Mouse (Mus musculus) CD4-positive, CD25-positive, alpha-beta regulatory T cell, adult 4 months (primary cell): Measurements from ENCODE around the gene Cxcl9. TPM values are rescaled to one million over a fixed set of nuclear protein-coding genes. Genes with fewer than 3 reads are reported as not detected.
A peak's percentile ranks its signal among the peaks of the same experiment; 100 is the strongest.
"Not testable (repeated sequence)": the region's sequence is repeated elsewhere in the genome, so short reads cannot be mapped to it uniquely, and the experiment has no call there.

ENCODE experiments used
- ATAC-seq: one replicate; pipeline ENCODE4 v1.8.0; 2017
- polyA plus RNA-seq, 2 experiments: library from polyadenylated mRNA; unstranded; fragments of 100-300 nt; shearing (Covaris generic); gene quantifications; one replicate each; pipeline ENCODE4 v1.2.1; 2017

Gene Cxcl9
- under 1 TPM in 1 of 2 experiments, not detected in 1; 0.26 TPM for polyA plus RNA-seq

GRCm38 (mm10) chr5:92327929-92328328 lies at the start of gene Cxcl9:
Gene Cxcl9 (minus strand): TSS chr5:92328079.
- no peak for ATAC-seq

GRCm38 (mm10) chr5:92376795-92377405 lies 49.0 kb upstream of the Cxcl9 start:
- ATAC-seq, result no peak

GRCm38 (mm10) chr5:92375368-92375767 lies 47.5 kb upstream of the Cxcl9 start:
- peak; percentile 77 for ATAC-seq

- ATAC-seq, result peak; percentile 64
These were observed 46.9 kb upstream of the Cxcl9 start for GRCm38 (mm10) chr5:92374721-92375142.

GRCm38 (mm10) chr5:92372605-92373004 lies 44.7 kb upstream of the Cxcl9 start:
- no peak for ATAC-seq

GRCm38 (mm10) chr5:92371361-92371976 lies 43.6 kb upstream of the Cxcl9 start:
- ATAC-seq, result no peak

- ATAC-seq, result no peak
These were observed 43.0 kb upstream of the Cxcl9 start for GRCm38 (mm10) chr5:92370891-92371290.

- no peak for ATAC-seq
These were observed 42.5 kb upstream of the Cxcl9 start for GRCm38 (mm10) chr5:92370392-92370791.

GRCm38 (mm10) chr5:92369151-92369994 lies 41.5 kb upstream of the Cxcl9 start:
- ATAC-seq, result no peak

- ATAC-seq, result no peak
These were observed 40.5 kb upstream of the Cxcl9 start for GRCm38 (mm10) chr5:92368392-92368791.

- ATAC-seq, result no peak
These were observed 38.7 kb upstream of the Cxcl9 start for GRCm38 (mm10) chr5:92366565-92366964.

- no peak for ATAC-seq
These were observed 37.3 kb upstream of the Cxcl9 start for GRCm38 (mm10) chr5:92365146-92365705.

- no peak for ATAC-seq
These were observed 36.1 kb upstream of the Cxcl9 start for GRCm38 (mm10) chr5:92364011-92364410.

GRCm38 (mm10) chr5:92363179-92363578 lies 35.3 kb upstream of the Cxcl9 start:
- ATAC-seq, result peak; percentile 51

- ATAC-seq, result no peak
These were observed 31.0 kb upstream of the Cxcl9 start for GRCm38 (mm10) chr5:92358767-92359455.

GRCm38 (mm10) chr5:92358033-92358432 lies 30.2 kb upstream of the Cxcl9 start:
- ATAC-seq, result no peak

GRCm38 (mm10) chr5:92353517-92353916 lies 25.6 kb upstream of the Cxcl9 start:
- peak; percentile 78 for ATAC-seq

GRCm38 (mm10) chr5:92352716-92353115 lies 24.8 kb upstream of the Cxcl9 start:
- not testable (repeated sequence) for ATAC-seq

- ATAC-seq, result no peak
These were observed 21.9 kb upstream of the Cxcl9 start for GRCm38 (mm10) chr5:92349731-92350130.

- peak; percentile 84 for ATAC-seq
These were observed 21.0 kb upstream of the Cxcl9 start, which contains the start of gene Cxcl10 for GRCm38 (mm10) chr5:92348794-92349413. Gene Cxcl10 (minus strand): TSS chr5:92348889.

- no peak for ATAC-seq
These were observed 17.1 kb upstream of the Cxcl9 start for GRCm38 (mm10) chr5:92345006-92345405.

- no peak for ATAC-seq
These were observed 12.7 kb upstream of the Cxcl9 start for GRCm38 (mm10) chr5:92340606-92341005.
